Mouse (Mus musculus): ENCODE data around the gene Sv2b.

DNA sequence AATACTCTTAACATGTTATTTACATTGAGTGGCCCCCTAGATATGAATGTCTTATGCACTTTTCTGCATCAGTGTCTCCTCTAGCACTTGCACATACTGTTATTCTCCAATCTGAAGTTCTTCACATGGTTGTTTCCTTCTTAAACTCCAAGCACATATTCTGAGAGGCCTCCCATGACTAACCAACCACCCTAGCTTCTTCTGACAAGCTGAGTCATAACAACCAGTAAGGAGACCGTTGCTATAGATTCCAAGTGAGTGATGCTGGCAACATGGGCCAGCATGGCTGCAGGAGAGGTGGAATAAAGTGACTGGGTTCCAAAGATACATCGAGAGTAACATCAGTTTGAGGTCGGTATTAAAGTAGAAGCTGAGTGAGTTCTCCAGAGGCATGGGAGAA lies 134.0 kb downstream of the Sv2b start:
- TF ChIP-seq CTCF (IDR thresholded peaks at IDR 0.05; ENCODE audit: borderline replicate concordance, insufficient read depth, low read length) (no peak), POLR2A (IDR thresholded peaks at IDR 0.05; ENCODE audit: low read depth, low read length) (no peak)

All from embryonic fibroblast, embryonic 13.5 days (primary cell).